Mouse (Mus musculus) heart, postnatal 10 days (tissue): ENCODE results near the gene Fggy. TPM values are rescaled to one million over a fixed set of nuclear protein-coding genes. Genes with fewer than 3 reads are reported as not detected.

Experiments used
- DNase-seq, 2 experiments: peaks; one replicate each; pipeline ENCODE4 v3.0.0; 2021
- intact Hi-C: fragments of 180-260 bp; cut with DNase I; formaldehyde crosslinking; loops from one replicate; pipeline ENCODE4 v1.15.1; 2025
- total RNA-seq, 2 experiments: library from RNA; stranded (reverse); gene quantifications; 2 replicates each; pipeline ENCODE4 v1.2.3; 2021

The Fggy gene
- total RNA-seq, 2 experiments from 2014 or later = 5.7 to 7.5 TPM

- intact Hi-C loops = no loop called here
- no peak for DNase-seq
These were observed 327.2 kb downstream of the Fggy start for GRCm38 (mm10) chr4:95884184-95885145.

GRCm38 (mm10) chr4:95895199-95895754 lies 338.0 kb downstream of the Fggy start:
- intact Hi-C loops = no loop called here
- no peak for DNase-seq

DNA sequence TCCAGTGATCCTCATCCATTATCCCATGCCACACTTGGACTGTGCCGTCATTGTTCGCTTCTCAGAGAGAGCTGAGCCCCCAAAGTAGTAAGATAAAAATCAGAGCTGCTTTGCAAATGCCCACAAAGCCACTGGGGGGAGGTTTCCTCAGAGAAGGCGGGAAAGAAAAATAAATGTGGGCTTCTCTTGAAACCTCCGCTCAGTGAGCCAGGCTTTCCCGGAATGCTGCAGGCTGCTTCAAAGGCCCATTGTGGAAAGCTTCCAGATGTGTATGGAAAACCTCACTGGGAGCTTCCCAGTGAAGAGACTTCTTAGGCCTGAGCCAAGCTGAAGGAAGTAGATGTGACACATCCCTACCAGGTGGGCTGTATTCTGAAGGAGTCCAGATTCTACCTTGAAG lies 339.3 kb downstream of the Fggy start:
- intact Hi-C loops = no loop called here
- no peak for DNase-seq

- intact Hi-C loops = no loop called here
- DNase-seq = peak; percentile 14 to 35
These were observed 340.0 kb downstream of the Fggy start for GRCm38 (mm10) chr4:95897236-95897874.

DNA sequence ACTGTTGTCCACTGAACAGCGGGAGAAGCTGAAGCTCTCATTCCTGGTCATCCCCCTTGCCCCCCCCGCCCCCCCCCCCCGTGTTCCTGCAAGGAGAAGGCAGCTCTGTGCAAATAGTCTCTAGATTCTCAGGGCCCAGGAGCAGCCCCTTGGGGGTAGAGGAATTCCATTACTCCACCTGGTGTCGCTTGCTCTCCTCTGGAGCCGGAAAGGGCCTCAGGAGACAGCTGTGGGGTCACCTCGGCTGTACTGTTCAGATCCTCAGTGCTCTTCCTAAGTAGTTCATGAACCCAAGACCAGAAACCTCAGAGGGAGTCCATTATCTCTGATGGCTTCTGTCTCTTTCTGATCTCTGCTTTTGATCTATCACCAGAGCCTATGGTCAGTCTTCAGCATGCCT lies 341.4 kb downstream of the Fggy start:
- no peak for DNase-seq
- intact Hi-C loops = no loop called here

DNA sequence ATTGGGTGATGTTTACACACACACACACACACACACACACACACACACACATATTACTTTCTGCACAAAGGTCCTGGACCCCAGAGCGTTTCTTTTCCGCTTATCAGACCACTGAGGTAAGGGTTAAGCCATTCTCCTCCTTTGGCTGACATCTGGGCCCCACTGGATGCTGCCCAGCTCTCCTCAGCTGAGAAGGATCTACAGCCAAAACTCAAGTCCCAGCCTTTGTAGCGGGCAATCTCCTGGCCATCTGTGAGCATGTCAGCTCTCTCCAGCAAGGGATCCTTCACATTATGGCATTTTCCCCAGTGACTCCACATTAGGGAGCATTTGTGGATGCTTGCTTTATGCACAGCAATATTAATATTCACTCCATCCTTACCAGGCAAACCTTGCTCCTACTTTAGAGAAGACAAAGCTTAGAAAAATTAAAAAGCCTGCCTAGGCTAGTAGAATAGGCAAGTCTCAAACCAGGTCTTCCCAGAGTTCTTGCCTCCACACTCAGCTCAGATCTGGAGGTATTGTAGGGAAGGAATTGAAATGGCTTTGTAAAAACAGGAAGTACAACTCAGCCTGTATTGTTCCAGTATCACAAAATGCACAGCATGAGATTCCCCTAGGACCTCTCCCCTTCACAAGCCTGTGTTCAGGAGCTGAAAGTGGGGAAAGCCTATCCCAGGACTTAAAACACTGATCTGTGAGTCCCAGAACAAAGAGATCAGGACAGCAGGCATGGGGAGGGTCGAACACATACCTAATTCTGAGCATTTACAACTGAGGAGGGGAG lies 342.8 kb downstream of the Fggy start:
- intact Hi-C loops = no loop called here
- no peak for DNase-seq

DNA sequence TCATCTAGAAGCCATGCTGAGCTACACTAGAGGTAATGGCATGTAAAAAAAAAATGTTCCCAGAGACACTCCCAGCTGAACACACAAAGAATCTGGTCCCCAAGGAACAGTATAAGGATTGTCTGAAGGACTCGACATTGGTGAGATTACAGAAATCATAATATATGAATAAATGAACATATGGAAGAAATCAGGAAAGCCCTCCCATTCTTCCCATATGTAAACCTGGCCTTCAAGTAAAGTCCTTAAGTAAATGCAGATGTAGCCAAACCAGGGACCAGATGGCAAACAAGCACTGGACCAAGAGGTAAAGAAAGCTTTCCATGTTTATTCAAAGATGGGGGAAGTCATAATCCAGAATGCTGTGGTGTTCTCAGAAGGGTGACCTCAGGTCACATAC lies 343.5 kb downstream of the Fggy start:
- no peak for DNase-seq
- intact Hi-C loops = no loop called here

GRCm38 (mm10) chr4:95906141-95906540 lies 348.8 kb downstream of the Fggy start:
- no peak for DNase-seq
- intact Hi-C loops = no loop called here

DNA sequence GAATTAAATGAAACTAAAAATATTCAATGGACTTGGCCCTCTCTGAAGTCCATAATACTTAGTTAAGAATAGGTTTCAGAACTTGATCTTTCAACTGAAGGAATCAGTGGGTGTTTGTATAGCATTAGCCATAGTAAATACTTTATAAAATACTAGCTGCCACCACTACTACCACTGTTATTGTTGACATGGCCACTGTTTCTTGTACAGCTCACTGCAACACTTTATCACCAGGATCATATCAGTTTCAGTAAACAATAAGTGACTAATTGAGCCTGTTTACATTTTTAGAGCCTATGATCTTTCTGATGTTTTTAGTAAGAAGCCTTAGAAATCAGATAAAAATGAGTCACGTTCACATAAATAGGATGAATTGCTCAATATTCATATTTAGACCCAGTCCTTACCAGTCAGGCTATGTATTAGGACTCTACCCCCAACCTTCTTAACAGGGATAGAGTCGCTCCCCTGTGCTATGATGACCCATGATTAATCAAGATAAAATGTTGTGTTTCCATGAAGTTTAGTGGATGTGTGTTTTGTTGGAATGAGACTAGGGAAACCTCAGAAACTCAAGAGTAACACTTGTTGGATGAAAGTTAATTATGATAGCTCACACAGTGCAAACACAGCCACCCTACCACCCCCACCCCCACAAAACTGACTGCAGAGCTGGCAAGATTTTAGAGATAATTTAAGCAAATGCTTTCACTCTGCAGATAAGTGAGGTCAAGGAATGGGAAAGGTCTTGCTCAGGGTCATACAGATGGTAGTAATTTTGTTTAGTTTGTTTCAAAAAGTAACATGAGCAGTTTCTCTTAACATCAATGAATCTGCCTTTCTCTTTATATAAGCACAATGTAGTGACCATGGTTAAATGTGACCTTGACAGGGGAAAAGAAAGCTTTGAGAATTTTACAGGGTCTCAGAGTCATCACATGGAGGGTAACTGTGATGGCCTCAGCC lies 352.7 kb downstream of the Fggy start:
- no peak for DNase-seq
- intact Hi-C loops = no loop called here

DNA sequence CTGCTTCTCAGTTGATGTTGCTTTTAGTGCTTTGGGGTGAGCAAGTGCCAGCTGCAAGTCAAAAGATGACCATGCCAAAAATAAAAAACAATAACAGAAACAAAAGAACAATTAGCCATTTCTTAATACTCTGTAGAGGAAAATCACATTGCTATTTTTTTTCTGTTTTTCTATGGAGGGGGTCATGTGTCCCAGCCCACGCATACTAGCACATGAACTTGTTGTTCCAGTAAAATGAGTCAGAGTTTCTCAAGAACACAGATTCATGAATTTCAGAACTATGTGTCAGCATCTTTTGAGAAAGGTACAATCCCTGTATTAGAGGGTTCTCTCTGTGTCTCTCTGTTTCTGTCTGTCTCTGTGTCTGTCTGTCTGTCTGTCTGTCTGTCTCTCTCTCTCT lies 355.7 kb downstream of the Fggy start:
- DNase-seq = no peak

GRCm38 (mm10) chr4:95915628-95916579 lies 358.6 kb downstream of the Fggy start:
- DNase-seq = no peak
- intact Hi-C loops = no loop called here

More for the DNA sequence above, 355.7 kb downstream of the Fggy start:
- intact Hi-C loops = no loop called here

DNA sequence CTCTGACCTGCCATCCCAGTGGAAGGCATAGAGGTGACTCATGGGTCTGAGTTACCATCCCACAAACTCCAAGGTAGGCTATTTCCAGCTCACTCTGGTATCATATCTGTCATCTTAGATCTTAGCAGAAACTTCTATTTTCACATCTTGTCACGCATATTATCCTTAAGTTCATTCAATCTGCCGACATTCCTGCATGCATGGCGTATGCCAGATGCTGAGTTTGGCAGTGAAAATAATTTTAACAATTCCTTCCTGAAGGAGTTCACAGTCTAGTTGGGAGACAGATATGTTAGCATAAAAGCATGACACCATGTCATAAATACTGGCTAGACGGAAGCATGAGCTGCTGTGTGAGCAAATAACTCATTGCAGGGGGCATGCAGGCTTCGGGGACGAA lies 360.4 kb downstream of the Fggy start:
- intact Hi-C loops = no loop called here
- DNase-seq = no peak

GRCm38 (mm10) chr4:95920448-95920847 lies 363.1 kb downstream of the Fggy start:
- no peak for DNase-seq
- intact Hi-C loops = loop anchor here (10.0 kb wide), 1 partner anchor 1256 kb away; no protein-coding TSS in a partner anchor

GRCm38 (mm10) chr4:95924210-95925184 lies 367.2 kb downstream of the Fggy start:
- DNase-seq = peak; percentile 73 to 88

DNA sequence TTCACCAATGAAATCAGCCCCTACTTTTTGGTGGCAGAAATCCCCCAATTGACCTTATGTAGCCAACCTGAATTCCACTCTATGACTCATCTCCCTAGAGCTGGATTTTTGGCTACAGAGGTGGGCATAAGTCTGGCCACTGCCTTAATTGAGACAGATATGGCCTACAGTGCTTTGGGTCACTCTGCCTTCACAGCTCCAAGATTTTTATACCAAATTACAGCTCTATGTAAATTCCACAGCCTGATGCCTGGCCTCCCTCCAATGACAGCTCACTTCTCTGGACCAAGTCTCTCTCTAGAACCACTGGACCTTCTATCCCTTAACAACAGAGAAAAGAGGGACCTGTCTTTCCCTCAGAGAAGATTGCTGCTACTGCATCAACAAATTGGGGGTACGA lies 371.5 kb downstream of the Fggy start:
- intact Hi-C loops = loop anchor here (10.0 kb wide), 1 partner anchor 1264 kb away; no protein-coding TSS in a partner anchor
- no peak for DNase-seq

More at GRCm38 (mm10) chr4:95924210-95925184, 367.2 kb downstream of the Fggy start:
- intact Hi-C loops = loop anchor here (1.0 to 10.0 kb wide), 3 partner anchors 54 to 1260 kb away; no protein-coding TSS in a partner anchor

- DNase-seq = no peak
- intact Hi-C loops = loop anchor here (10.0 kb wide), 1 partner anchor 1265 kb away; no protein-coding TSS in a partner anchor
These were observed 372.6 kb downstream of the Fggy start for GRCm38 (mm10) chr4:95929936-95930335.

DNA sequence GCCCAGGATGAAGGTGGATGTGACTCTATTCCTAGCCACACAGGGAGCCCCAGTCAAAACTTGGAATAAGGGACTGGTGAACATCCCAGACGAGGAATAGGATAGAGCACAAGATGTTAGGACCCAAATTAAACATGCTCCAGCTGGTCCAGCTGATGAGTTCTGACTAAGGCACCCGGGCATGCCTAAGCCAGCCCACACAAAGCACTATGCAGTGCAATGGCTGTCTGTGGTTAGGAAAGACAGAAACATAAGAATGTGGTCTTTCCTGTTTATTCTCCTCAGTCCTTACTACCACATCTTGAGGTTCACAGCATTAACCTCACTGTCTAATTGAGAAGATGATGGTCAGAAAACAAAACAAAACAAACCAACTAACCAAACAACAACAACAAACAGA lies 374.0 kb downstream of the Fggy start:
- DNase-seq = no peak

More for the DNA sequence above, 374.0 kb downstream of the Fggy start:
- intact Hi-C loops = no loop called here
